Mouse (Mus musculus): ENCODE results near the gene Reln.

GRCm38 (mm10) chr5:21949507-21949897 lies 395.0 kb downstream of the Reln start:
- TF ChIP-seq CTCF (IDR thresholded peaks at IDR 0.05; ENCODE audit: borderline replicate concordance, insufficient read depth, low read length) (no peak), POLR2A (IDR thresholded peaks at IDR 0.05; ENCODE audit: low read depth, low read length) (no peak)
